Mouse (Mus musculus): ENCODE measurements at regions not wholly inside any gene's neighbourhood (a gene's known extent, or its start where the extent isn't known, plus 50 kb on each side); places are given as distances from the start of the nearest gene placed in this dataset.

DNA sequence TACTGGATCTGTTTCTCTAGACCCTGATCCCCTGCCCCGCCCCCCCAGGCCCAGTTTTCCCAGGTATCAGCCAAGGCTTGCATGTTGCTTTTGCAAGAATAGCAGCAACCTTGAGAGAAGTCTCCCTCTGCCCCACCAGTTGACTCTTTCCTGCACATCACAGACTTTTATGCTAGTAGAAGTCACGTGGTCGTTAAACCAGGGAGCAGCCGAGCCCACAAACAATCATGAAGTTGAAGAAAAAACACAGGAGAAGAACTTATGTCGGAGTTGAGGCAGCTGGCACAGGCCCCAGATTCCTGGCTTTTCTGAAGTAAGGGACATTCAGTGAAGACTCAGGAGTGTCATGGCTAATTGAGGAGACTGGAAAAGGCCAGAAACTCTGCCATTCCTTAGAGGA lies 158.9 kb upstream of the Hmga2 start:
- no peak for TF ChIP-seq POLR2A (IDR thresholded peaks at IDR 0.05; ENCODE audit: extremely low read depth, insufficient read depth, low read length)
- no peak for TF ChIP-seq CTCF (IDR thresholded peaks at IDR 0.05; ENCODE audit: extremely low read depth, insufficient read depth, low read length)
